Mouse (Mus musculus) embryo, embryonic 9.5 days (tissue): ENCODE data around the gene Myog.
A peak's percentile ranks its signal among the peaks of the same experiment; 100 is the strongest.

Experiments
- DNase-seq: peaks from one replicate; pipeline ENCODE4 v3.0.0-alpha.2; 2017; ENCODE audit errors: extremely low spot score

The Myog gene

GRCm38 (mm10) chr1:134326841-134327346, 37.1 kb downstream of the Myog start:
- no peak for DNase-seq

DNA sequence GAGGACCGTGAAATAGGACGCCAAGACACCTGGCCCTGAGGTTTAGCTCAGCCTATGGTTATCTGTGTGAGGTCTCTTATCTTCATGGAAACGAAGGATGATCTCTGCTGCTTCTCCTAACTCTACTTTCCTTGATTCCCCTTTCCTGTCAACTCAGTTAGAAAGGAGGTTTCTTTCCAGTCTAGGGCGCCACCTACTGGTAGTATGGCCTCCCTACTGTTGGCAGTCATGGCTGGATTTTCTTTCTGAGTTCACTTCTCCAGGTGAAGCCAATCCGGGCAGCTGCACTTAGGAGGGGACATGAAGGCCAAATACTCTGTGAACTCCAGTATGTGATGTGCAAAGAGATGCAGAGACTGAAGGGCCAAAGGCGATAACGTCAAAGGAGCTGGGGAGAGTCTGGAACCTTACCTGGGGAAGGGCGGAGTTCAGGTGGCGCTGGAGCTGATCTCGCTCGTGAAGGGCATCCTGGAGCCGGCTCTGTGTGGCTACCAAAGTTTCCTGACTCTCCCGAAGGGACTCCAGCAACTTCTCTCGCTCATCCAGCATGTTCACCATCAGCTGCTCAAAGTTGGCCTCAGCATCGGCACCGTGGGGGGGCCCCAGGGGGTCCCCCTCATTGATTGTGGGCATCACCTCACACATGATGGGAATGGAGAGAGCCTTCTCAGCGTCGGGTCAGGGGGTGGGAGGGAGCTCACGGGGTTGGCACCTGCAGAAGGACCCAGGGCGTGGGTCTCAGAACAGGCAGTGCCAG, 42.3 kb downstream of the Myog start:
- DNase-seq = peak; percentile 69

DNA sequence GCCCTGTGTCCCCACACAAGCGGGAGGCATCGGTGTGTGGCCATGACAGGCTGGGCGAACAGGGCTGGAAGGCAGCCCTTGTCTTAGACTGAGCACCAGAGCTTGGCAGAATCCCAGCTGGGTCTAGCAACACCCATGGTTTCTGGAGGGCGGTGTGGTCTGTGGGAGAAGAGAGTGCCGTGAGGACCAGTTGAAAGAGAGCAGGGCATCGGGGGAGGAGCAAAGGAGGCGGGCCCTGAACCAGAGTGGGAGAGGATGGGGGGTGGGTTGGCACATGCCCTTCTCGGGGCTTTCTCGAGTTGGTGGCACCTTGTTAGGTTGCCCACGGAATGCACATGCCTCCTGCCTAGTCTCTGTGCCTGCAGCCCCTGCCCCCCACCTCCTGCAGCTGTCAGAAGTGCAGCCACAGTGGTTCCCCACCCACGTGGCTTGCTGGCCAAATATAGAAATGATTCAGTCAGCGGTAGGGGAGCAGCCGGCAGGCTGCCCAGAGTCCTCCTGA, 43.0 kb downstream of the Myog start, which contains the start of gene Ppfia4:
Gene Ppfia4, minus strand, starts transcription at position 159 of the 502 bp plus-strand sequence.
- DNase-seq = no peak

- DNase-seq = no peak
Measured at GRCm38 (mm10) chr1:134333371-134334110, 43.8 kb downstream of the Myog start.

DNA sequence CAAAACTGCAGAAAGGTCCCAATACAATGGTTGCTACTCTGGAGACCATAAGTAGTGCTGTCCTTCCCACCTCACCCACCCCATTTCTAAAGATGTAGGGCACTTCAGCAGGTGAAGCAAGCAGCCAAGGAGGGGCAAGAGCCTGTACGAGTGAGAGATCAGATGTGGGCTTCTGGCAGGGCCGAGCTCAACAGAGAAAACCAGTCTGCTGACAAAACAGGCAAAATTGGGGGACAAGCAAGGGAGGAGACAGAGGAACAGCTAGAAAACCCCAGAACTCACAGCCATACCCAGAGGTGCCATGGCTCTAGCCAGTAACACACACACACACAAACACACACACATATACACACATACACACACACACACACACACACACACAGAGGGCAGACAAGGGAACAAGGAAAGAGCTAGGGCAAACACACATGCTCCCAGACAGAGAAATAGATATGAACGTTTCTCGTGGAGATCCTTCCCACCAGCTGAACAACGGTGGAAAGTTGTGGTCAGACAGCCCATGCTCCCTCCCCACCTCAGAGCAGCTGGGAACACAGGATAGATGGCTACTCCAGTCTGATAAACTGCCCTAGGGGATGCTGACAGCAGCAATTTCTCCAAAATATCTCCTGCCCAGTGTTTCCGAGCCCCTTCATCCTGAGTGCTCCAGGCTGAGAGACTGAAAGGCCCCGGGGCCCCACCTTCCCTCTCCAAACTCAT, 44.5 kb downstream of the Myog start:
- no peak for DNase-seq

- DNase-seq = no peak
Measured at GRCm38 (mm10) chr1:134335211-134335923, 45.6 kb downstream of the Myog start.

GRCm38 (mm10) chr1:134335924-134336810, 46.4 kb downstream of the Myog start:
- no peak for DNase-seq

DNA sequence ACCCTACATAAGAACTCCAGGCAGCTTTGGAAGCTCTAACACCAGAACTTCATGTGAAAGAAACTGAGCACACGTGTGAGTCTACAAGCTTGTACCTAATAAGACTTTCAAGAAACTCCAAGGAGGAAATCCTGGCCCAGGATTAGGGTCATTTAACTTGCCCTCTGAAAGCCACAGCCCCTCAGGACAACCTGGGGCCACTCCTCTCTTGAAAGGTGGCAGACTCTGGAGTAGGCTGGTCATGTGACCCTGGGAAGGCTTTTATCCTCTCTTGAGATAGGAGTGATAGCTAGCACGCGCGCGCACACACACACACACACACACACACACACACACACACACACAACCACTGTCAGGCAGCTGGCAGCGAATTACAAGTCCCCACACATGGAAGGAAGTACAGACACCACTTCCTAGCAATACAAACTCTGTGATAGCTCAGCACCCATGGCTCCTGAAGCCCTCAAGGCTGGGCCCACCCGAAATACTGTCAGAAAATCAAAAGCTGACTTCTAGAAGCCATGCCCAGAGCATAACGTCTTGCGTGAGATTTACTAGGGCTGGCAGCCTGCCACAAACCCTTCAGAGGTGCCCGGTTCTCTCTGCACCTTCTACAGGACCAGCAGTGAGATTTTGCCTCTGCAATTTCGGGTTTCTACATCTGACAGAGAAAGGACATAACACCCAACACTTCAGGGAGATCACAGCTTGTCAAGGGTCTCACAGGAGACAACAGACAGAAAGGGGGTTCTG, 47.3 kb downstream of the Myog start:
- DNase-seq = no peak

- DNase-seq = no peak
Measured at GRCm38 (mm10) chr1:134339162-134339561, 49.4 kb downstream of the Myog start.

GRCm38 (mm10) chr1:134339757-134340619, 50.2 kb downstream of the Myog start:
- DNase-seq = no peak

- no peak for DNase-seq
Measured at GRCm38 (mm10) chr1:134341641-134342277, 52.0 kb downstream of the Myog start.
